Mouse (Mus musculus) CH12.LX (cell line): ENCODE data around the gene Cfc1. TPM values are rescaled to one million over a fixed set of nuclear protein-coding genes. Genes with fewer than 3 reads are reported as not detected.

Source experiments
- DNase-seq: peaks from one replicate; pipeline ENCODE4 v3.0.0-alpha.2; 2013; ENCODE audit errors: extremely low read depth
- H3K27ac ChIP-seq: 2 replicates; pipeline ENCODE4 v1.5.1; 2012; ENCODE audit warnings: low read depth, mild to moderate bottlenecking, control low read depth, moderate library complexity; ENCODE audit not compliant: insufficient read depth
- H3K27me3 ChIP-seq: replicated peaks from 2 replicates; pipeline ENCODE3; 2012; ENCODE audit warnings: inconsistent platforms
- H3K36me3 ChIP-seq, 2 experiments: replicated peaks in 1 of 2; 2 replicates each; pipeline versions ENCODE3 to v1.6.1; 2012; ENCODE audit warnings: inconsistent platforms in 1 of 2, low read length in 1 of 2, mild to moderate bottlenecking in 1 of 2, mixed read lengths in 1 of 2, moderate library complexity in 1 of 2; ENCODE audit not compliant: control insufficient read depth in 1 of 2, insufficient read depth in 1 of 2
- H3K4me1 ChIP-seq, 2 experiments: 2 replicates each; pipeline ENCODE4 v1.6.1; 2012; ENCODE audit warnings: inconsistent platforms in 1 of 2, moderate library complexity in 1 of 2; ENCODE audit not compliant: insufficient read depth in 2 of 2, control insufficient read depth in 1 of 2
- H3K4me2 ChIP-seq: 2 replicates; pipeline ENCODE4 v1.6.1; 2012; ENCODE audit warnings: low read depth, mild to moderate bottlenecking, control low read depth; ENCODE audit not compliant: poor library complexity, insufficient read depth, severe bottlenecking
- H3K4me3 ChIP-seq, 3 experiments: fragments of 150-350 bp in 1 of 3; sonication (generic) in 1 of 3; replicated peaks in 1 of 3; 2 replicates each; pipeline versions ENCODE3 to v1.5.1; 2011 to 2012; ENCODE audit warnings: low read depth in 2 of 3, low read length in 2 of 3, mild to moderate bottlenecking in 2 of 3, moderate library complexity in 2 of 3, control low read depth in 1 of 3, improper control_type of control experiment in 1 of 3, inconsistent platforms in 1 of 3, mixed read lengths in 1 of 3; ENCODE audit not compliant: poor library complexity in 1 of 3
- H3K79me2 ChIP-seq: replicated peaks from 2 replicates; pipeline ENCODE4 v1.6.1; 2012; ENCODE audit warnings: mild to moderate bottlenecking, moderate library complexity; ENCODE audit not compliant: control insufficient read depth, poor library complexity, insufficient read depth, severe bottlenecking; ENCODE audit errors: extremely low read depth
- H3K9ac ChIP-seq: 2 replicates; pipeline ENCODE4 v1.6.1; 2012; ENCODE audit warnings: low read depth, mild to moderate bottlenecking, control low read depth, moderate library complexity; ENCODE audit not compliant: insufficient read depth
- H3K9me3 ChIP-seq: replicated peaks from 2 replicates; pipeline ENCODE3; 2012; ENCODE audit warnings: low read length, inconsistent platforms, mixed read lengths
- BHLHE40 ChIP-seq: IDR thresholded peaks from 2 replicates; pipeline ENCODE4 v1.6.1; 2011; ENCODE audit warnings: mild to moderate bottlenecking, low read depth, low read length, improper control_type of control experiment
- CHD1 ChIP-seq: IDR thresholded peaks from 2 replicates; pipeline ENCODE4 v1.6.1; 2012; ENCODE audit warnings: low read depth, low read length, improper control_type of control experiment, inconsistent platforms
- CHD2 ChIP-seq: IDR thresholded peaks from 2 replicates; pipeline ENCODE4 v1.6.1; 2011; ENCODE audit warnings: low read length, improper control_type of control experiment
- CTCF ChIP-seq, 2 experiments: IDR thresholded peaks in 1 of 2; conservative IDR thresholded peaks in 1 of 2; 2 replicates each; pipeline ENCODE4 v1.5.1; 2011 to 2012; ENCODE audit warnings: low read depth in 2 of 2, low read length in 2 of 2, improper control_type of control experiment in 1 of 2, inconsistent platforms in 1 of 2, mild to moderate bottlenecking in 1 of 2, moderate library complexity in 1 of 2
- E2F4 ChIP-seq: IDR thresholded peaks from 2 replicates; pipeline ENCODE4 v1.6.1; 2011; ENCODE audit warnings: low read depth, low read length, improper control_type of control experiment; ENCODE audit not compliant: insufficient replicate concordance
- EP300 ChIP-seq: IDR thresholded peaks from 2 replicates; pipeline ENCODE4 v1.6.1; 2011; ENCODE audit warnings: low read length, improper control_type of control experiment
- ETS1 ChIP-seq: conservative IDR thresholded peaks from 2 replicates; pipeline ENCODE4 v1.6.1; 2012; ENCODE audit warnings: low read depth, mild to moderate bottlenecking, inconsistent platforms, low read length, improper control_type of control experiment, moderate library complexity
- GABPA ChIP-seq: IDR thresholded peaks from 2 replicates; pipeline ENCODE4 v1.6.1; 2012; ENCODE audit warnings: low read depth, low read length, improper control_type of control experiment, inconsistent platforms; ENCODE audit not compliant: insufficient replicate concordance
- HCFC1 ChIP-seq: IDR thresholded peaks from 2 replicates; pipeline ENCODE4 v1.6.1; 2012; ENCODE audit warnings: low read depth, mild to moderate bottlenecking, inconsistent platforms, low read length, improper control_type of control experiment
- IRF4 ChIP-seq: IDR thresholded peaks from 2 replicates; pipeline ENCODE4 v1.6.1; 2014; ENCODE audit warnings: low read depth, mild to moderate bottlenecking, inconsistent platforms, low read length, improper control_type of control experiment
- JUN ChIP-seq: IDR thresholded peaks from 2 replicates; pipeline ENCODE4 v1.6.1; 2011; ENCODE audit warnings: low read depth, mild to moderate bottlenecking, low read length, improper control_type of control experiment, moderate library complexity; ENCODE audit not compliant: insufficient read depth
- JUND ChIP-seq: conservative IDR thresholded peaks from 2 replicates; pipeline ENCODE4 v1.6.1; 2011; ENCODE audit warnings: low read depth, low read length, improper control_type of control experiment
- MAFK ChIP-seq: IDR thresholded peaks from 2 replicates; pipeline ENCODE4 v1.6.1; 2011; ENCODE audit warnings: low read length, improper control_type of control experiment; ENCODE audit not compliant: insufficient replicate concordance
- MAX ChIP-seq: IDR thresholded peaks from 2 replicates; pipeline ENCODE4 v1.6.1; 2011; ENCODE audit warnings: low read length, improper control_type of control experiment
- MAZ ChIP-seq: IDR thresholded peaks from 2 replicates; pipeline ENCODE4 v1.6.1; 2012; ENCODE audit warnings: low read depth, mild to moderate bottlenecking, inconsistent platforms, low read length, improper control_type of control experiment, moderate library complexity
- MEF2A ChIP-seq: IDR thresholded peaks from 2 replicates; pipeline ENCODE4 v1.6.1; 2014; ENCODE audit warnings: low read depth, mild to moderate bottlenecking, inconsistent platforms, low read length, improper control_type of control experiment, borderline replicate concordance
- MXI1 ChIP-seq: IDR thresholded peaks from 2 replicates; pipeline ENCODE4 v1.6.1; 2011; ENCODE audit warnings: mild to moderate bottlenecking, low read depth, low read length, improper control_type of control experiment
- NELFE ChIP-seq: IDR thresholded peaks from 2 replicates; pipeline ENCODE4 v1.6.1; 2011; ENCODE audit warnings: low read depth, low read length, improper control_type of control experiment
- NRF1 ChIP-seq: IDR thresholded peaks from 2 replicates; pipeline ENCODE4 v1.6.1; 2014; ENCODE audit warnings: low read depth, mild to moderate bottlenecking, inconsistent platforms, low read length, improper control_type of control experiment, moderate library complexity
- PAX5 ChIP-seq: IDR thresholded peaks from 2 replicates; pipeline ENCODE4 v1.6.1; 2012; ENCODE audit warnings: low read length, inconsistent platforms, mixed read lengths
- POLR2A ChIP-seq: IDR thresholded peaks from 2 replicates; pipeline ENCODE4 v1.6.1; 2011; ENCODE audit warnings: low read depth, mild to moderate bottlenecking, improper control_type of control experiment, low read length
- POLR2AphosphoS2 ChIP-seq: IDR thresholded peaks from 2 replicates; pipeline ENCODE4 v1.6.1; 2011; ENCODE audit warnings: low read depth, low read length, improper control_type of control experiment
- RAD21 ChIP-seq: IDR thresholded peaks from 2 replicates; pipeline ENCODE4 v1.6.1; 2011; ENCODE audit warnings: low read depth, mild to moderate bottlenecking, low read length, improper control_type of control experiment, moderate library complexity
- SMC3 ChIP-seq: IDR thresholded peaks from 2 replicates; pipeline ENCODE4 v1.6.1; 2011; ENCODE audit warnings: low read depth, low read length, improper control_type of control experiment
- TCF12 ChIP-seq: IDR thresholded peaks from 2 replicates; pipeline ENCODE4 v1.6.1; 2014; ENCODE audit warnings: low read depth, mild to moderate bottlenecking, inconsistent platforms, low read length, improper control_type of control experiment
- UBTF ChIP-seq: IDR thresholded peaks from 2 replicates; pipeline ENCODE4 v1.6.1; 2012; ENCODE audit warnings: low read depth, mild to moderate bottlenecking, inconsistent platforms, low read length, improper control_type of control experiment, moderate library complexity
- USF1 ChIP-seq: IDR thresholded peaks from 2 replicates; pipeline ENCODE4 v1.6.1; 2014; ENCODE audit warnings: low read depth, mild to moderate bottlenecking, inconsistent platforms, low read length, improper control_type of control experiment
- USF2 ChIP-seq: conservative IDR thresholded peaks from 2 replicates; pipeline ENCODE4 v1.6.1; 2011; ENCODE audit warnings: low read depth, low read length, improper control_type of control experiment
- ZC3H11A ChIP-seq: IDR thresholded peaks from 2 replicates; pipeline ENCODE4 v1.6.1; 2012; ENCODE audit warnings: low read depth, mild to moderate bottlenecking, inconsistent platforms, low read length, improper control_type of control experiment
- ZKSCAN1 ChIP-seq: IDR thresholded peaks from 2 replicates; pipeline ENCODE4 v1.6.1; 2012; ENCODE audit warnings: low read depth, inconsistent platforms, low read length, improper control_type of control experiment, borderline replicate concordance
- ZMIZ1 ChIP-seq: IDR thresholded peaks from 2 replicates; pipeline ENCODE4 v1.6.1; 2012; ENCODE audit warnings: low read depth, mild to moderate bottlenecking, inconsistent platforms, low read length, improper control_type of control experiment
- ZNF384 ChIP-seq: IDR thresholded peaks from 2 replicates; pipeline ENCODE4 v1.6.1; 2012; ENCODE audit warnings: low read depth, low read length, improper control_type of control experiment, inconsistent platforms
- dilution Hi-C: fragments of 300-500 bp; cut with MboI; formaldehyde crosslinking; loops from 2 replicates; pipeline ENCODE4 v1.14.3; 2020; ENCODE audit warnings: low sequenced_read_pairs; ENCODE audit not compliant: extremely low pct_unique_long_range_greater_than_20kb, extremely low pct_ligation_motif_present
- in situ Hi-C: fragments of 300-500 bp; cut with MboI; formaldehyde crosslinking; loops from 3 replicates; pipeline ENCODE4 v1.14.3; 2019; ENCODE audit warnings: low sequenced_read_pairs, low pct_ligation_motif_present, low pct_unique_long_range_greater_than_20kb, mixed read lengths
- polyA plus RNA-seq: library from polyadenylated mRNA; unstranded; fragments of >175 nt; gene quantifications from 2 replicates; pipeline ENCODE4 v1.2.1, GENCODE M21; 2012; ENCODE audit warnings: low read depth; ENCODE audit not compliant: insufficient read length
- total RNA-seq, 2 experiments: library from RNA; depleted of rRNA; stranded (reverse); fragments of 300-350 nt in 1 of 2; fragments of >200 nt in 1 of 2; gene quantifications; 2 replicates each; pipeline ENCODE4 v1.2.3; 2012 to 2014

Gene Cfc1
- total and polyA plus RNA-seq, 3 experiments = not detected

DNA sequence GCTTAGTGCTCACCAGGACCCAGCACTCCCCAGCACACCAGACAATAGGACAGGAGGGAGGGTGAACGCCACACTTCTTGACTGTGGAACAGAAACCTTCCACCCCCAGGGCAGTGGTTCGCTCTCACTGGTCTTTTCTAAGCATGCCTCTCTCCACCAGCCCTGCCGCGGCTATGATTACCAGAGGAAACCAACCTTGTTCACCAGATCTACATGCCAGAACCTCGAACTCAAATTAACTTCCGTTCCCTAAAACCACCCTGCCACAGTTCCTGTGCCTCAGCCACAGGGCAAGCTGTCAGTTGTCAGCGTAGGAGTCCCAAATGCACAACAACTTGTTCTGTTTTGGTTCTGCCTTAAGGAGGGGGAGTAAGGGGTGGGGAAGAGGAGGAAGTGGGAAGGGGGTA, 24.9 kb upstream of the Cfc1 start:
- in situ Hi-C loops (loop anchor here (5.0 kb wide), 1 partner anchor 87 kb away; no protein-coding TSS in a partner anchor), dilution Hi-C loops (no loop called here)
- DNase-seq = peak; percentile 75
- 0 out of 2 replicates have a peak, but pooled peaks have one; percentile 23 for TF ChIP-seq POLR2A
- peak; percentile 6; the same call in 1 of the 2 replicates for TF ChIP-seq MAZ
- no peak for TF ChIP-seq CTCF (conservative IDR thresholded peaks at IDR 0.05 in 1 of 2, IDR thresholded peaks at IDR 0.05 in 1 of 2; ENCODE audit: low read depth in 2 of 2, low read length in 2 of 2)
- peak; percentile 36; the same call in 1 of the 2 replicates for TF ChIP-seq CHD2
- no peak for TF ChIP-seq ZMIZ1
- Histone ChIP-seq H3K27me3 (no peaks in the 10 kb centered on the region), H3K36me3 (no peaks in the 10 kb centered on the region), H3K27ac (peak overlapping the region; percentile 56), H3K79me2 (no peaks in the 10 kb centered on the region), H3K4me2 (peak overlapping the region; percentile 67), H3K9ac (0 out of 2 replicates have a peak overlapping the region, but pooled peaks have one; percentile 2), H3K4me3 (peak overlapping the region; percentile 3 to 48 (median 21)), H3K9me3 (peaks cover 2% of the 10 kb centered on the region), H3K4me1 (peaks cover 3 to 22% of the 10 kb centered on the region in 2 experiments)

DNA sequence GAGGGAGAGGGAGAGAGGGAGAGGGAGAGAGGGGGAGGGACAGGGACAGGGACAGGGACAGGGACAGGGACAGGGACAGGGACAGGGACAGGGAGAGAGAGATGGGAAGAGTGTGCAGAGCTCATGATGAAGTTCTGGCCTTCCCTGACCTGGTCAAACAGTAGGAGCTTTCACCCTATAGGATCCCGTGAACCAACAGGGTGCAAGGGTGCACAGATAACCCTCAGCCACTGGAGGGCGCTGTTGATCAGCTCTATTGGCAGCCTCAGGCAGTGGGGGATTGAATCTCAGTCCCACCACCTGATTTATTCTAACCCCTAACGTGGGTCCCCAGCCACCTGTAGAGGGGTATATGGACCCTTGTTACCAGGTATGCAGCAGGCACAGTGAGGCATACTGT, 24.4 kb upstream of the Cfc1 start:
- H3K4me3 ChIP-seq = peak overlapping the region in 2 of 3 experiments; percentile 21 to 48
- no peaks in the 10 kb centered on the region for H3K36me3 ChIP-seq
- in situ Hi-C loops (loop anchor here (5.0 kb wide), 1 partner anchor 86 kb away; no protein-coding TSS in a partner anchor), dilution Hi-C loops (no loop called here)
- 0 out of 2 replicates have a peak overlapping the region, but pooled peaks have one; percentile 2 for H3K9ac ChIP-seq
- no peaks in the 10 kb centered on the region for H3K27me3 ChIP-seq
- H3K79me2 ChIP-seq = no peaks in the 10 kb centered on the region
- H3K9me3 ChIP-seq = peaks cover 5% of the 10 kb centered on the region
- peak; percentile 82 for DNase-seq
- peaks cover 0 to 18% of the 10 kb centered on the region in 2 experiments; a peak in 3 of 4 replicates for H3K4me1 ChIP-seq
- TF ChIP-seq MAZ (no peak; the same call in 1 of the 2 replicates), JUND (no peak), MXI1 (no peak), ZC3H11A (peak; percentile 48), ZNF384 (no peak), NRF1 (no peak; the same call in 1 of the 2 replicates), BHLHE40 (peak; percentile 44), SMC3 (peak; percentile 86), TCF12 (0 out of 2 replicates have a peak, but pooled peaks have one; percentile 13), HCFC1 (no peak), EP300 (no peak), ZKSCAN1 (no peak), JUN (no peak), GABPA (no peak), CTCF (conservative IDR thresholded peaks at IDR 0.05 in 1 of 2, IDR thresholded peaks at IDR 0.05 in 1 of 2; ENCODE audit: low read depth in 2 of 2, low read length in 2 of 2) (peak; percentile 92 to 94), IRF4 (no peak), PAX5 (no peak), CHD1 (no peak), NELFE (no peak), ZMIZ1 (no peak), RAD21 (peak; percentile 90), MEF2A (no peak), ETS1 (no peak), CHD2 (0 out of 2 replicates have a peak, but pooled peaks have one; percentile 7), MAX (no peak), MAFK (no peak), POLR2AphosphoS2 (no peak), UBTF (no peak), USF2 (no peak), USF1 (no peak), E2F4 (no peak)
- H3K4me2 ChIP-seq = peak overlapping the region; percentile 67
- peak overlapping the region; percentile 56; the same call in 1 of the 2 replicates for H3K27ac ChIP-seq
